In the genomic region with DNA sequence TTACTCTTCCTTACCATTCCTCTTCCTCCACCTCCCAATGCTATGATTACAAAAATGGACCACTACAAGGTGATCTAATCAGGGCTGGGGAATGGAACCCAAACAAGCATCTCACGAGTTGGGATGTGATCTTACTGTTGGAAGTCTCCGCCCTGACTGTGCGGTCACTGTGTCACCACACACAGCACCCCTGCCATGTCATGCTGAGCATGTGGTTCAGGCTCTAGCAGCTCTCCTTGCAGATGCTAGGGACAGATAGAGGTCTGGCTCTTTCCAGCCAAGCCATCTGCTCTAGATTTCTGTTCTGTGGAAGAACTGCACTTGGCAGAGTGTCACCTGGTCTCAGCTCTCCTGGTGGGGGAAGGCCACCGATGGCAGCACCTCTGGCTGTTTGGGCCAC, we compare ENCODE assay signal across 15 mouse cellular contexts.
"Had no signal": no experiment of that assay in that cellular context is flagged by ENCODE, and none has a peak within 500 bp of the region (broad histone marks: within the 10 kb centered on the region; RNA-seq: fewer than 3 reads in every experiment).

No protein-coding gene starts in this region.

- DNase-seq: lung, adult 18-20 months; lung, embryonic 14.5 days; lung, postnatal 10 days; right cerebral cortex, postnatal 14 days; thymus, adult 2 months; thymus, postnatal 36 days had no signal

- H3K4me2 ChIP-seq: liver, embryonic 12.5 days; lung, embryonic 14.5 days; midbrain, embryonic 11.5 days; midbrain, embryonic 13.5 days; midbrain, embryonic 15.5 days; neural tube, embryonic 12.5 days; stomach, embryonic 15.5 days had no signal

- H3K36me3 ChIP-seq: liver, embryonic 12.5 days; midbrain, embryonic 13.5 days; midbrain, embryonic 15.5 days; neural tube, embryonic 12.5 days; stomach, embryonic 15.5 days had no signal

- H3K4me3 ChIP-seq: liver, embryonic 12.5 days; midbrain, embryonic 13.5 days; midbrain, embryonic 15.5 days; neural tube, embryonic 12.5 days; stomach, embryonic 15.5 days had no signal

- H3K27me3 ChIP-seq: liver, embryonic 12.5 days; midbrain, embryonic 13.5 days; midbrain, embryonic 15.5 days; neural tube, embryonic 12.5 days; stomach, embryonic 15.5 days had no signal

- ATAC-seq: liver, embryonic 12.5 days; midbrain, embryonic 13.5 days; midbrain, embryonic 15.5 days had no signal

- H3K9ac ChIP-seq: liver, embryonic 12.5 days; liver, embryonic 14.5 days; lung, embryonic 14.5 days; midbrain, embryonic 13.5 days; midbrain, embryonic 15.5 days; neural tube, embryonic 12.5 days; stomach, embryonic 15.5 days had no signal

- H3K27ac ChIP-seq: liver, embryonic 12.5 days; liver, embryonic 14.5 days; macrophage; midbrain, embryonic 13.5 days; midbrain, embryonic 15.5 days; neural tube, embryonic 12.5 days; stomach, embryonic 15.5 days; stomach, postnatal 0 days had no signal

- H3K9me3 ChIP-seq: liver, embryonic 12.5 days; midbrain, embryonic 13.5 days; midbrain, embryonic 15.5 days; neural tube, embryonic 12.5 days; stomach, embryonic 15.5 days had no signal

- H3K4me1 ChIP-seq: liver, embryonic 12.5 days; midbrain, embryonic 13.5 days; midbrain, embryonic 15.5 days; neural tube, embryonic 12.5 days; stomach, embryonic 15.5 days had no signal
